Mouse (Mus musculus) hindlimb bud, embryonic 11.5 days (tissue): ENCODE measurements around the gene Map4k5.

ENCODE experiments used
- DNase-seq: peaks from one replicate; pipeline ENCODE4 v3.0.0-alpha.2; 2012; ENCODE audit warnings: low read depth, low spot score; ENCODE audit errors: extremely low spot score

The Map4k5 gene

DNA sequence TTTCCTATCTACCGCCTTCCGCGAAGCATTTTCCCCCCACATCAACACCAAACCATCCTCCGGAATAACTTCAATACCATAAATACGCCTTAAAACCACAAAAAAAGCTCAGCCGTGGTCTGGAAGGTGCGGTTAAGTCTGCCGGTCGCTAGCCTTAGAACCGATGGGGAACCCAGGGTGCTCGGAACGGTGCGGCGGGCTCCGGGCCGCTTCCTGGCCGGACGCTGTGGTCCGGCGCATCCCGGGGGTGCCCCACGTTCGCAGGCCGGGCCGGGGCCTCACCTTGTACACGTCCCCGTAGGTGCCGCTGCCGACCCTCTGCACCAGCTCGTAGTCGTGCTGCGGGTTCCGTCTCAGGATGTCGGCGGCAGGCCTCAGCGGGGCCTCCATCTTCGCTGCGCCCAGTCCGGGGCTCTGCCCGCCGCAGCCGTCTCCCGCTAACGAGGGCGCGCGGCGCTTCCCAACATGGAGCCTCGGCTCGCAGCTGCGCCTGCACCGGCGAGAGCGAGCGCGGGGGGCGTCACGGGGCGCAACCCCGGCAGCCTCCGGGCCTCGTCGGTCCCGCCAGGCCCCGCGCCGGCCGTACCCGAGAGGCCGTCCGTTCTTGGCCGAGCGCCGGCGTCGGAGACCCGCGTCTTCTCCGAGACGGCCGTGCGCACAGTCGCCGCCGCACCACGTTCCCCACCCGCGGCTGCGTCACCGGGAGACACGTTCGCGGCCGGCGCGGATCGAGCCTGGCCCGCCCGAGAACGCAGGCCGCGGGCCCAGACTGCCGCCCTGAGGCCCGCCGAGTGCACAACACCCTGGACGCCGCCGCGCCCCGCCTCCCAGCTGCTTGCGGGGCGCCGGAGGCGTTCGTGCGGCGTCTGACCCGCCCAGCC, at the start of gene Map4k5, which contains the start of gene Atl1:
Gene Map4k5 (minus strand): TSS at position 830 of the 881 bp plus-strand sequence.
Gene Atl1 (plus strand): TSS at position 244 of the 881 bp plus-strand sequence.
- DNase-seq: no peak

DNA sequence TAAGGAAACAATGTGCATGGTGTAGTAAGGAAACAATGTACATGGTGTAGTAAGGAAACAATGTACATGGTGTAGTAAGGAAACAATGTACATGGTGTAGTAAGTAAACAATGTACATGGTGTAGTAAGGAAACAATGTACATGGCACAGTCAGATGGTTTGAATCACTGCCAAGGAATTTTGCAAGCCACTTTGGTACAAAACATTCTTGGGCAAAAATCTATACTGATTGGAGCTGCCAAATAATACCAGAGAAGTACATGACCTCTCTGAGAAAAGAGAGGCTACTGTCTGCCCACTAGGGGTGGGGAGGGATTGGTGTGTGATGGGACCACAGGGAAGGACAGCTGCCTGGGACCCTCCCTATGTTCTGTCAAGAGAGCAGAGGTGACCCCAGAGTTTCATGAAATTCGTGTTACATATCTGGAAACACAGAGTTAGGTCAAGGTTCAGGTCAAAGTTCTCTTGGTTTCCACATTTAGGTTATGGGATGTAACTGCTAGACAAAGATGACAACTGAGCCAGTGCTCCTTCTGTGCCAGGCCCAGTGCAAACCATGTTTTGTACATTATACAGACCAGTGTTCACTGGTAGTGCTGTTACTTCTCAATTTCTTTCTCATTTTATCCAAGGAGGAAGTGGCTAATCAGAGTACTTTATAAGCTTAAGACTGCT, 48.8 kb upstream of the Map4k5 start:
- DNase-seq: no peak

DNA sequence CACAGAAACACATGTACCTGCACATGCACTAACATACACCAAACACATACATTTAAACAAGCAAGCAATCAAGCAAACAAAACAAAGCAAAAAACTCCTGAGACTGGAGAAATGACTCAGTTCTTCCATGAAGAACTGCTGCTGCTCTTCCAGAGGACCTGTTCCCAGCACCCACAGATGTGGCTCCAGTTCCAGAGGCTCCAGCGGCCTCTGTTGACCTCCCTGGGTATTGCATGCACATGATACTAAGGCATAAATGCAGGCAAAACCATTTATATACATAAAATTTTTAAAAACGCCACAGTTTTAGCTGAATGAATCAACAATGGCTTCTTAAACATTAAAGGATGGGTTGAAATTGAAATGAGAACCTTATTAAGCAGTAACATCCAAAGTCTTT, 46.3 kb upstream of the Map4k5 start:
- no peak for DNase-seq

DNA sequence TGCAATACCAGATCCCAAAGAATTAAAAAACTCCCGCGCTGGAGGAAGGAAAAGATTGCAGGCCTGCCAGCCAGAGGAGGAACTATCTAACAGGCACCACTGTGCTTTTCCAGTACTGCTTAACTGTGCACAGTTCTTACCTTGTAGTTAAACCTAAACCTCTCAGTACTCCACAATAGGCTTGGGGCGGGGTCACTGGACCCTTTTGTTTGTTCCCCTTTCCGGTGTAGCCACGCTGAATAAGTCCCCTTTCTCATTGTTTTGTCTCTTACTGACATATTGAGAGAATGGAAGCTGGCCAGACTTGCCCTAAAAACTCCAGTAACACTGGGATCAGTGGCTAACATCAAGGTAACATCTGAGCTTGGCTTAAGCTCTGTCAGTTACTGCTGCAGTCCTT, 44.7 kb upstream of the Map4k5 start:
- no peak for DNase-seq

DNA sequence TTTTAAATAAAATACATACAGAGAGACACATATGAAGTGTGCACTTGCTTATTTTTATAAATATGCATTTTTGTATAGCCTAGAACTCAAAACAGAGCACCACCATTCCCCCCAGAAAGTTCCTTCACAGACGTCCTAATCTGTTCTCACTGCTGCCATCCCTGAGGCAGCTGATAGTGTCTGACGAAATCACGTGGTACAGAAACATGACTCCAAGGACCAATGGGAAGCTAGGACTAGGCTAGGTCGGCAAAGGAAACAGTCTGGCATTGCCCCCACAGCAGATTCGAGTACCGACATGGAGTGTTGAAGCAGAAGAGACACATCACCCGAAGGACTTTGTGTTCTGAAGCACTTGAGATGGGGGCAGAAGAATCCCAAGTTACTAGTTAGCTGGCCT, 33.7 kb upstream of the Map4k5 start:
- DNase-seq: no peak

DNA sequence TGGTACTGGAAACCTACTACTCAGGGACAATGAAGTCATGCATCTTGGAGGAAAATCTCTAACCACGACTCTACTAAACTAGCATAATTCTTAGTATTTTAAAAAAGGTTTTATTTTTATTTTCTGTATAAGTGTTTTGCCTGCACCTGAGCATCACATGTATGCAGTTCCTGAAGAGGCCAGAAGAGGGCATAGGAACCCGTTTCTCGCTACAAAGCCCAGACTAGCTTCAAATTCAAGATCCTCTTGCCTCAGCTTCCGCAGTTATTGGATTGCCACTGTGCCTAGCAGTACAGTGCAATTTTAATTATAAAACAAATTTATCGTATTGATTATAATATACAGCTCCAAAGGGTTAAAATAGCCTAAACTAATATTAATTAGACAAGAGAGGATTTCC, 31.0 kb upstream of the Map4k5 start:
- peak; percentile 49 for DNase-seq

DNA sequence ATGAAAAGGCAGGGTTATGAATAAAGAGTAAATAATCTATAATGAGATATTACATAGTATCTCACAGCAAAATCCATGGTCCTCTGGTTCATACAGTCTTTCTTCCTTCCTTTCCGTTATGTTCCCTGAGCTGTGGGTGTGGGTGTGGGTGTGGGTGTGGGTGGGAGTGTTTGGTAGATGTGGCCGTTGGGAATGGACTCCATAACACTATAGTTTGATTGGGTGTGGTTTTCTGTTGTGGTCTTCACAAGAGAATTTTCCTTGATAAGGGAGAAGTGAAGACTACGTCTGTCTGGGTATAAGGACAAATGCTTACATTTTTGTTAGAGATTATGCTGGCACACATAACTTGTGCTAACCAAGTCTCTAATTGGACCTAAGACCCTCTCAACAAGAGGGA, 30.6 kb upstream of the Map4k5 start:
- DNase-seq: no peak

DNA sequence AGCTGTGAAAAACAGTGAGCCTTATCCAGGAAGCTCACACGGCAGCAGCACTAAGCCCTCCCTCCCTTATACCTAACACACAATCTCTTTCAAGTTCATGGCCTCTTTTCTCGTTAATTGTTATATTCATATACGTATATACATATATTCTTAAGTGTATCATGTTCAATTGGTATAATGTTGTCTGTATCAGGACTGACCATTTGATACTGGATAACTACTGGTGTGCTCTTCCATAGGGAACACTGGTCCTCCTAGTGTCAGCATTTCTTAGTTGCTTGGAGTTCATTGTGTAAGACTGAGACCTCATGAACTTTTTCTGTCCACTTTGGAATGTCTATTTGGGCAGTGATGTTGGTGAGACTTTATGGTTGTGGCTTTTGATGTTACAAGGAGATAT, 30.1 kb upstream of the Map4k5 start:
- no peak for DNase-seq

DNA sequence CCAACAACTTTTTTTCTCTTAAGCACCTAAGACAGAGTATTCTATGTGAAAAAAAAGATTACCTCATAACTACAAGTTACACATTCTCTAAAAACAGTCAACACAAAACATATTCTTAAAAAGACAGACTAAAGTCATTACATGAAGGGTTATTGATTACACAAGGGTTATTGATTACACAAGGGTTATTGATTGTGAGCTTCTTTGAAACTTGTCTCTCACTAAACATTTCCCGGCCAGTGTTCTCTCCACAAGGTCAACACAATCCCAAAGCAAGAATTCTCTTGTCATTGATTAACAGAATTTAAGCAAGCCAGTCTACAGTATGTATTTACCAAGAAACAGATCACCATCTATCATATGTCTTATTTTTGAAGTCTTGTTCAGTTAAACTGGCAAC, 29.1 kb upstream of the Map4k5 start:
- DNase-seq: no peak

DNA sequence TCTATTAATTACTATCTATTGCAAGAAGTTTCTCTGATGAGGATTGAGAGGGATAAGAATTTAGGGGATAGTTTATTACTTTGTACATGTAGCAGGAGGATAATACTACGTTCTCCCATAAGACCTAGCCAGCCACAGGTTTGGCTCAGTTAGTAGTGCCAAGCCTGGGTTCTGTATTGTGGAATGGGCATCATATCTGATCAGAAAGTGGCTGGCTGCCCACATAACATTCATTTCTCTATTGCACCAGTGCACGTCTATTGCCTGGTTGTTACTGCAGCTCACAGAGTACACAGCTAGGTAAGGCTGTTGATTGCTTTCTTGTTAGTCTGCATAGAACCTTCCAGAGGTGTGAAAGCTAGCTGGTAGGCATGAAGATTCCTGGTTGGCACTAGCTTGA, 24.9 kb upstream of the Map4k5 start:
- no peak for DNase-seq

DNA sequence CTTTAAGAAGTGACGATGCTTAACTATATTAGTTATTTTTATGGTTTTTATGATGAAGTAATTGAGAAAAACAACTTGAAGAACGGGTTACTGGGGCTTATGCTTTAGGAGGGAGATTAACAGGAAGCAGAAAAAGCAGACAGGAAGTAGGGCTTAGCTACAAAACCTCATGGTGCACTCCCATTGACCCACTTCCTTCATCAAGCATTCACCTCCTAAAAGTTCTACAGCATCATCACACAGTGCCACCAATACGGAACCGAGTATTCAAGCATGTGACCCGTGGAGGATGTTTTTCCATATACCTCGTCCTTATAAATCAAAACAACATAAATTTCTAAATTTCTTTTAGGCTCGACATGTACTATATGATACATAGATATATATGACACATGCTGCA, 19.7 kb upstream of the Map4k5 start:
- no peak for DNase-seq

DNA sequence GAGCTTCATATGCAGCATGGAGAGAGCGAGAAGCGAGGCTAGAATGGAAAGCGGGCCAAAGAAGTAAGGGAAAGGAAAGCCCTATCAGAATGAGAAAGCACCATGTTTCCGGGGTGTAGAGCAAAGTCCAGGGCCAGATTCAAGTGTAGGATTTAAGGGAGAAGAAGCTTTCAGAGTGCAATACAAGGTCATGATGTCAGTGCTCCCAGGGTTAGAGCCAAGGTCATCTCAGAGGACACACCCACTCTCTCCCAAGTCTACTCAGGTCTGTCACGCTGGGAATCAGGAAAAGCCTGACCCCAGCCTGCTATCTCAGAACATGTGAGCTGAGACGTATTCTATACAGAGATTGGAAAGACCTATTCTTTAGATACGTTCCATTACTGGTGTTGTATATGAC, 18.9 kb upstream of the Map4k5 start:
- no peak for DNase-seq

DNA sequence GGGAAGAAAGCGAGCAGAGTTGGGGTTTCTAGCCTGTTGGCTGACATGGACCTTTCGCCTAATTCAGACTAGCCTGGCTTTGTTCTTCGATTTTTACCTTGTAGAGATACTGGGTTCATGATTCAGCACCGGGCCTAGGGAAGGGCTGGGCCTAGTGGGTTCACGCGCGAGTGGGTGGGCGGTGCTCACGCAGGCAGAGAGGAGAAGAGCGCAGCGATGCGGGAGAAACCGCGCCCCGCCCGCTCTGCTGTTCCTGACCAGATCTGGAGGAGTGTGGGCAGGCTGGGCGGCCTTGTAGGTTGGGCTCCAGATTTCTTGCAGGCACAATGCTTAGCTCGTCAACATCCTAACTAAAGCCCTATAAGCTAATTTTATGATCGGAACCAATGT, 15.5 kb upstream of the Map4k5 start:
- no peak for DNase-seq

DNA sequence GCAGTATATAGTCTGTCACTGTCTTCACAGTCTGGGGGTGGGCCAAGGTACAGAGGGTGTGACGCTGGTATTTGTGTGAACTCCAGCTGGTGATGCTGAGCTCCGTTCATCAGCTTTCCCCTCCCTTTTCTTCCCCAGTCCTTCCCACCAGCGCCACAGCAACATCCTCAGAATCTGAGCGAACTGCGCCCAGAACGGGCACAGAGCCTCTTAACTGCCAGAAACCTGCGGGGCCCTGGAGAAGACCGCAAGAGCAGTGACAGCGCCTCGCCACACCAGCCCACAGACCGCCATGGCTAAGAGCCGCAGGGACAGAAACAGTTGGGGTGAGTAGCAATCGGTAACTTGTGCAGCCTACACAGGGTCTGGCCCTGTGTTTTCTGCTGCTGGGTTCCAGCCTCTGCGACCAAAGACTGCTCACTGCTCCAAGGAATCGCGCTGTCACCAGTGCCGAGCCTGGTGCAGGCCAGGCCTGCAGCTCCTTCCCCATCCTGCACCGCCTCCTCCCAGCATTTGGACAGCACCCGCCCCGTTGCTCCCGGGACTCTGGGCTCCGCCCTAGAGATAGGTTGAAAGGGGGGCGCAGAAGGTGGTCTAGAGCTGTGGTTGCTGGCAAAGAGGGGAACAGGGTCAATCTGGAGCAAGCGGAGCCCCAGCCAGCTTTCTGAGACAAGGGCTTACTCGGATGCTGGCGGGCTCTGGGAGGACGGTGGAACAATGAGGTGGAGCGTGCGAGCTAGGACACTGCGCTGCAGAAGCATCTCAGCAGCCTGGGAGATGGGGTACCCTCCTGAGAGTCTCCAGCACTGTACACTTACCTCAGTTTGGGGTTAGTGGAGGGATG, 14.9 kb upstream of the Map4k5 start:
- DNase-seq: no peak

DNA sequence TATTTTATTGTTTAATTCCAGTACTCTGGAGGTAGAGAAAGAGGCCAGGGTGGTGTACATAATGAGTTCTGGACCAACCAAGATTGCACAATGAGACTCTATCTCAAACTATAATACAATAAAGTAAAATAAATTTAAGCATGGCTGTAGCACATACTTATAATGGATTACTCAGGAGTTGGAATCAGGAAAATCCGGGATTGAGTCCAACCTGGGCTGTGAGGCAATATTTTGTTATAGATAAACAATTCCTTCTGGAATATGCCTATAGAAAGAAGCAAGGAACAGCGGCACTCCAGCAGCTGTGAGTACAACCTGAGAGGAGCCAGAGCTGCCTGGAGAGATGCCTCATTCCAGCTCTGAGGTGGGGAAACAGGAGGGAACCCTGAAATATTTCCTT, 12.0 kb upstream of the Map4k5 start:
- no peak for DNase-seq

DNA sequence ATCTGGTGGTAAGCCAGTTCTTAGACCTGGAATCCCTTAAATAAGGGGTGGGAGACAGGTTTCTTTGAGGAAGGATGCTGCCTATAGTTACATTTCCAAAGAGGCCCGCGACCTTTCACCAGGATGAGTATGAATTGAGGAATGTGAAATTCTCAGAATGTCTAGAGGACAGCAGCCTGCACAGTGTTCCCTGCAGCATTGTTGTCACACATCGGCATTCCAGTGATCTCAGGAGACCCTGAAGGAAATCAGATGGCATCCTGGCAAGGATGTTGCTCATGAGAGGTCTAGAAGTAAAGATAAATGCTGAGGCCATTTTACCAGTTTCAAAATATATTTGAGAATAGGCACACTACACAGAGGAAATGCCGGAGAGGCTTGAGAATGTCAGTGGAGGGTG, 5.1 kb upstream of the Map4k5 start:
- no peak for DNase-seq

DNA sequence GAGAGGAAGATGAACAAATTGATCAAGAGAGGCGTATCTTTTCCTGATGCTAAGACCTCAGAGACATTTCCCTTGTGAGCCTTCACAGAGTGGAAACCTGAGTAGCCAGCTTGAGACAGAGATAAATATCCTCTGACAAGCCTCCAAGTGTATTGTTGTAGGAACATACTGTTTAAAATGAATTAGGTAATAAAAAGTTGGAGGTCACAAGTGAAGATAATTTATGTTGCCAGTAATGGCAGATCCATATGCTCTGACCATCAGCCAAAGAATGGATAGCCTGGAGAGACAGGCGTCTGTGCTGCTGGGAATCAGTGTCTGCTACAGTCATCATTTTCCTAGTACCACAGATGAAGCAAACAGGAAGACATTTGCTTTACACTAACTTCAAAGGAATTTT, 2.0 kb upstream of the Map4k5 start:
- DNase-seq: no peak

DNA sequence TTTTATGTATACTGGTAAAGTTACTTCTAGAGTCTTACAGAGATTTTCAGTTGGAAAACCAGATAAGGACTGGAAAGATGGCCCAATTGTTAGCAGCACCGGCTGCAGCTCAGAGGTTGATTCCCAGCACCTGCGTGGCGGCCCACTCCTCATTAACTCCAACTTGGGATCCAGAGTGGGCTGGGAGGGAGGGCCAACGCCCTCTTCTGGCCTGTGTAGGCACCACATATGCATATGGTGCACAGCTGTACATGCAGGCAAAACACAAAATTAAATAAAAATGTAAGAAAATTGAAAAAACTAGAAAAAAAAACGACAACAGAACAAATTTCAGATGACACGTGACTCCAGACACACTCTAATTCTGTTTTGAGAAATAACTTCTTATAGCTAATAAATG, 927 bp upstream of the Map4k5 start:
- no peak for DNase-seq

DNA sequence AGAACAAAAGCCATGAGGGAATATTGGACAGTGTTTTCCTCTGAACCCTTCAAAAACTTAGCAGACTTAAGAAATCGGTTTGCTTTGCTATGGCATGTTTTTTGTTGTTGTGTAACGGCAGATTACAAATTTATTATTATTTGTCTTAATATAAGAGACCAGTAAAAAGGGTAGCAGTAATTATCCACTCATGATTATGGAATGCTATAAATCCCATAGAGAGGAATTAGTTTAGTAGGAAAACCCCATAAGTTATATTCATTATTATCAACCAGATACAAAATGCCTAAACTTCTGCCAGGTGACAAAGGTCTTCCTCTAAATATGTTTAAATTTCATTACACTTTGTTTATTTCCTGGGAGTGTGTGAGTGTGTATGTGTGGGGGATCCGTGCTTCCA, 1.3 kb downstream of the Map4k5 start:
- no peak for DNase-seq

DNA sequence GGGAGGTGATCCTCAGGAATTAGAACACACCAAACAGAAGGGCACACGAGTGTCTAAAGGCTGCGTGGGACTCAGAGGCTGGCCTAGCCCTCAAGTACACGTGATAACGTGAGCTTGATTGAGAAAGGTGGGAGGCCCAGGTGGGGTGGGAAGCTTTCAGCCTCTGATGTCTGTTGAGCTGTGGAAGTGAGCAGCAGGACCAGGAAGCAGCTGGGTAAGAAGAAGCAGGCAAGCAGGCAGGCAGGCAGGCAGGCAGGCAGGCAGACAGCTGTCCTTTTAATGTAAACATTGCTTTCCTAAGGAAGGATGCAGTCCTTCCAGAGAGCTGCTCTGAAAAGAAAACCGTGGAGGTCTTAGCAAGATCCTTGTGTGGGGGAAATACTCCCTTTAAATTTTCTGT, 2.5 kb downstream of the Map4k5 start:
- DNase-seq: no peak

DNA sequence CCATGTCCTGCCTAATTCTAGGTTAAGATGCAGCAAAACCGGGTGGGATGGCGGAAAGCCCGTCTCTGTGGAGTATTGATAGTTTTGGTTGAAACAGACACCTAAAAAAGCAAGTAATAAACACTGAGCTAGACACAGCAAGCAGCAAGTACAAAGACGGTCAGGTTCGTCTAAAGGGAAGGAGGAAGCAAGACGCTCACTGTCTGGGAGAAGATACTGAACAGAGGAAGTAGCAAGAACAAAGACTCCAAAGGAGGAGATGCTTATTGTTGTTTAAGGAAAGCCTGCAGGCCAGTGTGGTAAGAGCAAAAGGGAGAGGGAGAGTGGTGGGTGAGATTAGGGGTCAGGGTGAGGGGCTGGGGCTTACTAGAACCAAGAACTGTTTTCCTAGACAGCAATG, 2.9 kb downstream of the Map4k5 start:
- DNase-seq: no peak

DNA sequence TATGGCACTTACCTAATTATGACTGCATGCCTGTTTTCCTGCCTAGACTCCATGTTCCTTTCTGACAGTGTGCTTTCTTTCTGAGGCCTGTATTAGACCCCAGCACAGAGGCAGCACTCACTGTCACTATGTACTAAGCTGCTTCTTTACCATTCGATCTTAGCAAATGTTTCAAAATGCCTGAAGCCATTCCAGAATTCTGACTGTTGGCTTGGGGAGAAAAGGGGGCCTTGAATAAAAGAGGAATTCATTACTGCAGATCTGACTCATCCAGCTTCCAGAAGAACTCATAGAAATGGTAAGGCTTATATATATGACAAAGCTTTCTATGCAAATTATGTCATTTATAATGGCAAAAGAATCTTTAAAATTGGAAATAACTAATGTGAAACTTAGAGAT, 4.7 kb downstream of the Map4k5 start:
- no peak for DNase-seq
